In genomic region chr6:113522310-113522709, GRCm38 (mm10) we compare ENCODE assay signal across 22 mouse cellular contexts. TPM values are rescaled to one million over a fixed set of nuclear protein-coding genes. Genes with fewer than 3 reads are reported as not detected.
DNase-seq lines count a peak whose midpoint lies in the region; ATAC-seq and TF ChIP-seq lines count a peak whose summit lies in the region.
"Had no signal": no experiment of that assay in that cellular context is flagged by ENCODE, and none has a peak within 500 bp of the region (broad histone marks: within the 10 kb centered on the region; RNA-seq: fewer than 3 reads in every experiment).

No protein-coding gene starts in this region.

- no peak overlapping the region for H3K9ac ChIP-seq in forebrain, embryonic 12.5 days
- H3K9ac ChIP-seq in intestine, embryonic 16.5 days (ENCODE audit: low read depth, low read length), result no peak overlapping the region
- H3K9ac ChIP-seq: hindbrain, embryonic 12.5 days had no signal

- no peaks in the 10 kb centered on the region for H3K27me3 ChIP-seq in kidney, adult 2 months (replicated peaks; ENCODE audit: control insufficient read depth, insufficient read depth, low read length)
- no peaks in the 10 kb centered on the region for H3K27me3 ChIP-seq in forebrain, embryonic 12.5 days
- H3K27me3 ChIP-seq in intestine, embryonic 16.5 days (replicated peaks; ENCODE audit: control insufficient read depth, insufficient read depth, low read length), result no peaks in the 10 kb centered on the region
- H3K27me3 ChIP-seq: CH12.LX; hindbrain, embryonic 12.5 days had no signal

- no peaks in the 10 kb centered on the region for H3K4me1 ChIP-seq in kidney, adult 2 months (ENCODE audit: control insufficient read depth, insufficient read depth, low read length)
- H3K4me1 ChIP-seq in forebrain, embryonic 12.5 days, result no peaks in the 10 kb centered on the region
- H3K4me1 ChIP-seq in intestine, embryonic 16.5 days (ENCODE audit: control insufficient read depth, insufficient read depth, low read length), result 0 out of 2 replicates have a peak, but pooled peaks cover 2% of the 10 kb centered on the region
- H3K4me1 ChIP-seq: embryonic facial prominence, embryonic 10.5 days; heart, embryonic 10.5 days; hindbrain, embryonic 12.5 days had no signal

- no peak for TF ChIP-seq POLR2A in kidney, adult 2 months (IDR thresholded peaks at IDR 0.05; ENCODE audit: low read depth, low read length)

- H3K4me3 ChIP-seq in kidney, adult 2 months (ENCODE audit: insufficient read depth, low read depth, low read length), result no peak overlapping the region
- H3K4me3 ChIP-seq in forebrain, embryonic 12.5 days (replicated peaks), result no peak overlapping the region
- no peak overlapping the region for H3K4me3 ChIP-seq in intestine, embryonic 16.5 days (ENCODE audit: low read length)
- H3K4me3 ChIP-seq: embryonic facial prominence, embryonic 10.5 days; erythroblast, embryonic 14.5 days; heart, embryonic 10.5 days; hindbrain, embryonic 12.5 days had no signal

- no peak for TF ChIP-seq CTCF in kidney, adult 2 months (conservative IDR thresholded peaks at IDR 0.05; ENCODE audit: insufficient read depth, insufficient read length, low read depth, low read length)

- no peak for ATAC-seq in forebrain, embryonic 12.5 days (ENCODE audit: low FRiP score)
- ATAC-seq in intestine, embryonic 16.5 days, result no peak
- ATAC-seq: forebrain, embryonic 14.5 days; hindbrain, embryonic 16.5 days; inflammation-experienced regulatory T-cells, adult 6 months had no signal

- 77% methylated on average over 1 of the region's 1 CpGs for WGBS in kidney, adult 2 months
- WGBS in forebrain, embryonic 12.5 days, result 88% methylated on average over 1 of the region's 1 CpGs
- WGBS in intestine, embryonic 16.5 days, result 74% methylated on average over 1 of the region's 1 CpGs

- H3K27ac ChIP-seq in kidney, adult 2 months (ENCODE audit: insufficient read depth, low read depth, low read length), result no peak overlapping the region
- no peak overlapping the region for H3K27ac ChIP-seq in forebrain, embryonic 12.5 days
- no peak overlapping the region for H3K27ac ChIP-seq in intestine, embryonic 16.5 days (ENCODE audit: low read length)
- H3K27ac ChIP-seq: embryonic facial prominence, embryonic 10.5 days; heart, embryonic 10.5 days; hindbrain, embryonic 12.5 days had no signal

- no peaks in the 10 kb centered on the region for H3K9me3 ChIP-seq in forebrain, embryonic 12.5 days
- H3K9me3 ChIP-seq in intestine, embryonic 16.5 days (ENCODE audit: control insufficient read depth, low read length), result no peaks in the 10 kb centered on the region
- H3K9me3 ChIP-seq: embryonic facial prominence, embryonic 10.5 days; heart, embryonic 10.5 days; hindbrain, embryonic 12.5 days had no signal

- H3K4me2 ChIP-seq in forebrain, embryonic 12.5 days, result no peak overlapping the region
- no peak overlapping the region for H3K4me2 ChIP-seq in intestine, embryonic 16.5 days (ENCODE audit: low read depth, low read length)
- H3K4me2 ChIP-seq: hindbrain, embryonic 12.5 days had no signal

- H3K36me3 ChIP-seq in kidney, adult 2 months (ENCODE audit: control insufficient read depth, insufficient read depth, low read length), result peaks cover 10% of the 10 kb centered on the region
- peaks cover 56% of the 10 kb centered on the region for H3K36me3 ChIP-seq in forebrain, embryonic 12.5 days (replicated peaks)
- H3K36me3 ChIP-seq in intestine, embryonic 16.5 days (ENCODE audit: control insufficient read depth, insufficient read depth, low read length), result peaks cover 19% of the 10 kb centered on the region

- peak; percentile 4 for DNase-seq in kidney, adult 2 months
- no peak for DNase-seq in kidney, postnatal 14 days
- peak; percentile 90 for DNase-seq in NIH3T3 (ENCODE audit: low read depth)
- DNase-seq in fibroblast of lung, adult 2 months (ENCODE audit: low read depth), result peak; percentile 71
- no peak for DNase-seq in kidney, postnatal 25 days
- DNase-seq: adrenal gland, postnatal 10 days; cerebellum, adult 2 months; cerebellum, postnatal 10 days; gastrocnemius, postnatal 25 days; heart, postnatal 10 days; heart, postnatal 4 days; kidney, adult 11 months had no signal

RNA-seq across cellular contexts. Expression of gene Emc3, which starts 9.1 kb away (rescaled TPM):
- 60.1 and 64.5 TPM in 2 replicates for polyA plus RNA-seq in kidney, adult 2 months (2012; rRNA removed)
- 77.4 and 78.5 TPM in 2 replicates for polyA plus RNA-seq in forebrain, embryonic 12.5 days (2016; fragmentation: Nextera tagmentation; extraction: Ambion mirVana)
- polyA plus RNA-seq in intestine, embryonic 16.5 days (2015; fragmentation: Nextera tagmentation; extraction: Ambion mirVana), result 93.1 and 94.5 TPM in 2 replicates

RNA-seq across cellular contexts. Expression of gene Fancd2, which starts 9.2 kb away (rescaled TPM):
- 0.31 and 0.44 TPM in 2 replicates for polyA plus RNA-seq in kidney, adult 2 months (2012; rRNA removed)
- 15.9 and 18.8 TPM in 2 replicates for polyA plus RNA-seq in forebrain, embryonic 12.5 days (2016; fragmentation: Nextera tagmentation; extraction: Ambion mirVana)
- 5.5 and 7.0 TPM in 2 replicates for polyA plus RNA-seq in intestine, embryonic 16.5 days (2015; fragmentation: Nextera tagmentation; extraction: Ambion mirVana)

RNA-seq across cellular contexts. Expression of gene Prrt3, which starts 20.6 kb away (rescaled TPM):
- polyA plus RNA-seq in kidney, adult 2 months (2012; rRNA removed), result 0.05 TPM in 1 of 2 replicates, not detected in the other
- polyA plus RNA-seq in forebrain, embryonic 12.5 days (2016; fragmentation: Nextera tagmentation; extraction: Ambion mirVana), result 2.3 and 2.4 TPM in 2 replicates
- polyA plus RNA-seq in intestine, embryonic 16.5 days (2015; fragmentation: Nextera tagmentation; extraction: Ambion mirVana), result 0.22 and 0.42 TPM in 2 replicates
- polyA plus RNA-seq: erythroblast, embryonic 14.5 days had no signal

RNA-seq across cellular contexts. Expression of gene Creld1, which starts 39.2 kb away (rescaled TPM):
- 22.3 and 23.6 TPM in 2 replicates for polyA plus RNA-seq in kidney, adult 2 months (2012; rRNA removed)
- polyA plus RNA-seq in forebrain, embryonic 12.5 days (2016; fragmentation: Nextera tagmentation; extraction: Ambion mirVana), result 39.6 and 43.1 TPM in 2 replicates
- polyA plus RNA-seq in intestine, embryonic 16.5 days (2015; fragmentation: Nextera tagmentation; extraction: Ambion mirVana), result 20.6 and 22.9 TPM in 2 replicates

RNA-seq across cellular contexts. Expression of gene Il17rc, which starts 51.1 kb away (rescaled TPM):
- 37.6 and 41.8 TPM in 2 replicates for polyA plus RNA-seq in kidney, adult 2 months (2012; rRNA removed)
- 1.6 and 2.2 TPM in 2 replicates for polyA plus RNA-seq in forebrain, embryonic 12.5 days (2016; fragmentation: Nextera tagmentation; extraction: Ambion mirVana)
- polyA plus RNA-seq in intestine, embryonic 16.5 days (2015; fragmentation: Nextera tagmentation; extraction: Ambion mirVana), result 34.6 and 38.0 TPM in 2 replicates
- polyA plus RNA-seq: erythroblast, embryonic 14.5 days had no signal

Comparison
In these comparisons a context has a peak if more than half of its experiments do, and no peak if none do; other contexts are left out.
1. DNase-seq: peak in kidney, adult 2 months (single experiment), NIH3T3 (single experiment) and fibroblast of lung, adult 2 months (single experiment); none in kidney, postnatal 14 days (single experiment) and kidney, postnatal 25 days (0 of 2).